Mouse (Mus musculus) MEL (cell line): ENCODE data around the gene Hist1h2ac. TPM values are rescaled to one million over a fixed set of nuclear protein-coding genes. Genes with fewer than 3 reads are reported as not detected.

Source experiments
- DNase-seq: peaks from one replicate; pipeline ENCODE4 v3.0.0; 2011; ENCODE audit warnings: low read depth, low spot score
- H3K27ac ChIP-seq: 2 replicates; pipeline ENCODE4 v1.5.1; 2012; ENCODE audit warnings: low read depth, mild to moderate bottlenecking, control low read depth, low read length, moderate library complexity; ENCODE audit not compliant: control insufficient read depth
- H3K27me3 ChIP-seq, 2 experiments: fragments of 150-350 bp in 1 of 2; sonication (generic) in 1 of 2; 2 replicates each; pipeline ENCODE4 v1.6.1; 2012; ENCODE audit warnings: low read length in 2 of 2, mild to moderate bottlenecking in 2 of 2, improper control_type of control experiment in 1 of 2, moderate library complexity in 1 of 2; ENCODE audit not compliant: insufficient read depth in 2 of 2, control insufficient read depth in 1 of 2
- H3K36me3 ChIP-seq, 2 experiments: 2 replicates each; pipeline ENCODE4 v1.6.1; 2012 to 2014; ENCODE audit warnings: low read length in 2 of 2, improper control_type of control experiment in 1 of 2, inconsistent platforms in 1 of 2, mild to moderate bottlenecking in 1 of 2; ENCODE audit not compliant: insufficient read depth in 2 of 2, control insufficient read depth in 1 of 2
- H3K4me1 ChIP-seq, 2 experiments: fragments of 150-350 bp in 1 of 2; sonication (generic) in 1 of 2; 2 replicates each; pipeline ENCODE4 v1.6.1; 2012; ENCODE audit warnings: low read length in 2 of 2, improper control_type of control experiment in 1 of 2, mild to moderate bottlenecking in 1 of 2; ENCODE audit not compliant: insufficient read depth in 2 of 2, control insufficient read depth in 1 of 2
- H3K4me3 ChIP-seq, 2 experiments: fragments of 150-350 bp in 1 of 2; sonication (generic) in 1 of 2; 2 replicates each; pipeline ENCODE4 v1.5.1; 2012; ENCODE audit warnings: low read depth in 2 of 2, low read length in 2 of 2, mild to moderate bottlenecking in 2 of 2, moderate library complexity in 2 of 2, control low read depth in 1 of 2, improper control_type of control experiment in 1 of 2; ENCODE audit not compliant: control insufficient read depth in 1 of 2, insufficient read depth in 1 of 2
- H3K79me2 ChIP-seq: 2 replicates; pipeline ENCODE4 v1.6.1; 2012; ENCODE audit warnings: mild to moderate bottlenecking, low read length, moderate library complexity; ENCODE audit not compliant: control insufficient read depth, poor library complexity, insufficient read depth
- H3K9ac ChIP-seq: 2 replicates; pipeline ENCODE4 v1.6.1; 2012; ENCODE audit warnings: low read depth, mild to moderate bottlenecking, control low read depth, low read length, moderate library complexity; ENCODE audit not compliant: control insufficient read depth, poor library complexity, severe bottlenecking
- H3K9me3 ChIP-seq: fragments of 150-350 bp; sonication (generic); replicated peaks from 2 replicates; pipeline ENCODE4 v1.6.1; 2012; ENCODE audit warnings: mild to moderate bottlenecking, low read length, improper control_type of control experiment, moderate library complexity; ENCODE audit not compliant: insufficient read depth
- BHLHE40 ChIP-seq: IDR thresholded peaks from 2 replicates; pipeline ENCODE4 v1.6.1; 2012; ENCODE audit warnings: low read depth, mild to moderate bottlenecking, inconsistent platforms, low read length, improper control_type of control experiment, borderline replicate concordance
- CHD1 ChIP-seq: IDR thresholded peaks from 2 replicates; pipeline ENCODE4 v1.6.1; 2012; ENCODE audit warnings: low read depth, mild to moderate bottlenecking, inconsistent platforms, low read length, improper control_type of control experiment
- CHD2 ChIP-seq: IDR thresholded peaks from 2 replicates; pipeline ENCODE4 v1.6.1; 2011; ENCODE audit warnings: low read length, improper control_type of control experiment
- E2F4 ChIP-seq: IDR thresholded peaks from 2 replicates; pipeline ENCODE4 v1.6.1; 2011; ENCODE audit warnings: low read depth, low read length, improper control_type of control experiment, borderline replicate concordance
- HCFC1 ChIP-seq: IDR thresholded peaks from 2 replicates; pipeline ENCODE4 v1.6.1; 2012; ENCODE audit warnings: low read depth, mild to moderate bottlenecking, inconsistent platforms, low read length, improper control_type of control experiment, moderate library complexity
- MAZ ChIP-seq: IDR thresholded peaks from 2 replicates; pipeline ENCODE4 v1.6.1; 2012; ENCODE audit warnings: low read depth, mild to moderate bottlenecking, inconsistent platforms, low read length, improper control_type of control experiment
- MXI1 ChIP-seq: IDR thresholded peaks from 2 replicates; pipeline ENCODE4 v1.6.1; 2011; ENCODE audit warnings: mild to moderate bottlenecking, low read depth, low read length, improper control_type of control experiment
- MYB ChIP-seq: IDR thresholded peaks from 2 replicates; pipeline ENCODE4 v1.6.1; 2011; ENCODE audit warnings: mild to moderate bottlenecking, low read depth, low read length, improper control_type of control experiment
- POLR2AphosphoS2 ChIP-seq: IDR thresholded peaks from 2 replicates; pipeline ENCODE4 v1.6.1; 2011; ENCODE audit warnings: low read length, improper control_type of control experiment
- POLR2AphosphoS5 ChIP-seq: IDR thresholded peaks from 2 replicates; pipeline ENCODE4 v1.6.1; 2012; ENCODE audit warnings: low read depth, borderline replicate concordance, mild to moderate bottlenecking, inconsistent platforms, low read length, moderate library complexity, mixed read lengths
- RCOR1 ChIP-seq: IDR thresholded peaks from 2 replicates; pipeline ENCODE4 v1.6.1; 2012; ENCODE audit warnings: low read depth, mild to moderate bottlenecking, inconsistent platforms, low read length, improper control_type of control experiment
- SIN3A ChIP-seq: IDR thresholded peaks from 2 replicates; pipeline ENCODE4 v1.6.1; 2012; ENCODE audit warnings: low read length, improper control_type of control experiment, inconsistent platforms
- TAL1 ChIP-seq: IDR thresholded peaks from 2 replicates; pipeline ENCODE4 v1.6.1; 2012; ENCODE audit warnings: mild to moderate bottlenecking, inconsistent platforms, low read length, moderate library complexity, mixed read lengths
- TBP ChIP-seq: IDR thresholded peaks from 2 replicates; pipeline ENCODE4 v1.8.0; 2011; ENCODE audit warnings: low read depth, low read length, improper control_type of control experiment
- UBTF ChIP-seq: IDR thresholded peaks from 2 replicates; pipeline ENCODE4 v1.6.1; 2012; ENCODE audit warnings: low read depth, mild to moderate bottlenecking, inconsistent platforms, low read length, improper control_type of control experiment, moderate library complexity, borderline replicate concordance; ENCODE audit not compliant: insufficient read depth
- polyA plus RNA-seq, 2 experiments: library from polyadenylated mRNA; stranded (reverse) in 1 of 2; unstranded in 1 of 2; fragments of >175 nt in 1 of 2; fragments of >200 nt in 1 of 2; gene quantifications; 2 replicates each; pipeline versions ENCODE4 v1.2.1 to v1.2.4; 2012; ENCODE audit warnings: low replicate concordance in 2 of 2, low read depth in 1 of 2; ENCODE audit not compliant: insufficient read length in 2 of 2, insufficient read depth in 1 of 2, missing spikeins in 1 of 2
- total RNA-seq: library from RNA; depleted of rRNA; stranded (reverse); fragments of 300-350 nt; gene quantifications from 2 replicates; pipeline ENCODE4 v1.2.3, GENCODE M21; 2012

Gene Hist1h2ac
- total and polyA plus RNA-seq, 3 experiments: 0.15 to 123 TPM; not detected in 1

GRCm38 (mm10) chr13:23687181-23687580, 3.4 kb upstream of the Hist1h2ac start:
- H3K27ac ChIP-seq: no peak overlapping the region
- H3K36me3 ChIP-seq: peaks cover 0 to 15% of the 10 kb centered on the region in 2 experiments; a peak in 2 of 4 replicates
- H3K9ac ChIP-seq: no peak overlapping the region
- peaks cover 0 to 14% of the 10 kb centered on the region in 2 experiments; a peak in 2 of 4 replicates for H3K4me1 ChIP-seq
- no peak for DNase-seq
- no peaks in the 10 kb centered on the region; the same call in 1 of the 2 replicates for H3K79me2 ChIP-seq
- no peaks in the 10 kb centered on the region for H3K27me3 ChIP-seq
- H3K9me3 ChIP-seq: no peaks in the 10 kb centered on the region
- TF ChIP-seq UBTF (no peak), CHD2 (no peak), BHLHE40 (no peak), MXI1 (no peak), POLR2AphosphoS5 (no peak), CHD1 (no peak)
- TF ChIP-seq, all 39 proteins: peak for 0
- no peak overlapping the region for H3K4me3 ChIP-seq

GRCm38 (mm10) chr13:23685966-23686365, 2.2 kb upstream of the Hist1h2ac start:
- DNase-seq: peak; percentile 53
- H3K4me1 ChIP-seq: peaks cover 0 to 20% of the 10 kb centered on the region in 2 experiments; a peak in 2 of 4 replicates
- H3K27ac ChIP-seq: peak overlapping the region; percentile 92
- H3K9me3 ChIP-seq: no peaks in the 10 kb centered on the region
- peak overlapping the region; percentile 25 to 48 for H3K4me3 ChIP-seq
- no peaks in the 10 kb centered on the region for H3K27me3 ChIP-seq
- peak overlapping the region; percentile 71 for H3K9ac ChIP-seq
- no peaks in the 10 kb centered on the region; the same call in 1 of the 2 replicates for H3K79me2 ChIP-seq
- H3K36me3 ChIP-seq: peaks cover 0 to 21% of the 10 kb centered on the region in 2 experiments; a peak in 2 of 4 replicates
- TF ChIP-seq HCFC1: no peak
- no peak for TF ChIP-seq E2F4
- no peak for TF ChIP-seq MAZ
- no peak for TF ChIP-seq POLR2AphosphoS2
- no peak for TF ChIP-seq RCOR1
- no peak for TF ChIP-seq SIN3A
- 0 out of 2 replicates have a peak, but pooled peaks have one; percentile 3 for TF ChIP-seq TBP
- TF ChIP-seq MYB: no peak
- no peak for TF ChIP-seq TAL1
- TF ChIP-seq, all 39 proteins: peak for 1
